Mouse (Mus musculus): Measurements from ENCODE around the gene Dtnb. TPM values are rescaled to one million over a fixed set of nuclear protein-coding genes. Genes with fewer than 3 reads are reported as not detected.
A peak's percentile ranks its signal among the peaks of the same experiment; 100 is the strongest.

Gene Dtnb
- polyA plus RNA-seq, 1 experiment from 2014 or later, result 49.6 TPM

DNA sequence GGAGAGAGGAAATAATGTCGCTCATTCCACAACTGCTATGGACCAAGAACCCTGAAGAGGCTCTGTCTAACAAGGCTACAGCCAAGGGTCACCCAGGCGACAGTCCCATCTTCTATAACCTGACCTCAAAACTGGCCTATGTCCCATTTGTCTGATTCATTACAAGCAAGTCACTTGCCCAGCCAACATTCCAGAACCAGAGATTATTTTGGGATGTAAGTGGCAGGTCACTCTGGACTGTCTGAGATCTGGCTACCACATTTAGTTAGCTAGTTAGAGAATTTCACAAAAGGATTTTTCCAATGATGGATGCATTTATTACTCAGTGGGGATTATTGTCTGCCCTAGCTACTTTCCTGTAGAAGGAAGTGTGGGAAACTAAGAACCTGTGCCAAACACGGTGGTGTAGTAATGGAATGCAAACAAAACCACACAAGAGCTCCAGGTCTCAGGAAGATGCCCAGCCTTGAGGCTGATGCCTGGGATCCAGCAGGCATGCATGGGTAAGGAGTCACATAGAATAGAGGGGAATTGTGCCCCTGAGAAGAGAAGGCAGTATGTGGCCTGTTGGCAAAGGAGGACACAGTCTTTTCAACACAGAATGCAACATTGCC lies 192.1 kb downstream of the Dtnb start:
- Histone ChIP-seq H3K36me3 (peaks cover 5% of the 10 kb centered on the region; the same call in 1 of the 2 replicates), H3K27ac (no peak overlapping the region), H3K4me2 (no peak overlapping the region), H3K27me3 (no peaks in the 10 kb centered on the region), H3K9me3 (no peaks in the 10 kb centered on the region), H3K4me3 (no peak overlapping the region), H3K9ac (no peak overlapping the region), H3K4me1 (peaks cover 2% of the 10 kb centered on the region; the same call in 1 of the 2 replicates)
- 78% methylated on average over 3 of the region's 3 CpGs for WGBS
- no peak for ATAC-seq (ENCODE audit: insufficient number of reproducible peaks, insufficient read depth, low FRiP score, low TSS enrichment, low read depth)

DNA sequence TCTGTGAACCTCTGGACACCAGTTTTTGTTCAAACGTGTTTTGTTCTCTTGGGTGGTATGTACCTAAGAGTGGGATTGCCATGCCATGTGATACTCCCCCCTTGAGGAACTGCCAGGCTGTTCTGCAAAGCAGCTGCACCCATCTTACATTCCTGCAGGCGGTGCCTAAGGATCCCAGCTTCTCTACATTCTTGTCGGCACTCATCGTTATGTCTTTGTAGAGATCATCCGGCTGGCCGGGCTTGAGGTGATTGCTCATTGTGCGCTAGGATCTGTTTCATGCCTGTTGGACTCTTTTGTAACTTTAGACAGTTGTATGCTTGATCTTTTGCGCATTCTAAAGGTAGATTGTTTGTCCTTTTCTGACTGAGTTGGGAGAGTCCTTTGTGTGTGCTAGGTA lies 195.2 kb downstream of the Dtnb start:
- WGBS, result 65% methylated on average over 8 of the region's 8 CpGs
- H3K4me2 ChIP-seq, result no peak overlapping the region
- no peak overlapping the region for H3K27ac ChIP-seq
- H3K27me3 ChIP-seq, result no peaks in the 10 kb centered on the region
- no peaks in the 10 kb centered on the region for H3K4me1 ChIP-seq
- H3K9me3 ChIP-seq, result no peaks in the 10 kb centered on the region
- no peak overlapping the region for H3K4me3 ChIP-seq
- no peak for ATAC-seq (ENCODE audit: insufficient number of reproducible peaks, insufficient read depth, low FRiP score, low TSS enrichment, low read depth)
- H3K36me3 ChIP-seq, result peaks cover 5% of the 10 kb centered on the region
- H3K9ac ChIP-seq, result no peak overlapping the region

DNA sequence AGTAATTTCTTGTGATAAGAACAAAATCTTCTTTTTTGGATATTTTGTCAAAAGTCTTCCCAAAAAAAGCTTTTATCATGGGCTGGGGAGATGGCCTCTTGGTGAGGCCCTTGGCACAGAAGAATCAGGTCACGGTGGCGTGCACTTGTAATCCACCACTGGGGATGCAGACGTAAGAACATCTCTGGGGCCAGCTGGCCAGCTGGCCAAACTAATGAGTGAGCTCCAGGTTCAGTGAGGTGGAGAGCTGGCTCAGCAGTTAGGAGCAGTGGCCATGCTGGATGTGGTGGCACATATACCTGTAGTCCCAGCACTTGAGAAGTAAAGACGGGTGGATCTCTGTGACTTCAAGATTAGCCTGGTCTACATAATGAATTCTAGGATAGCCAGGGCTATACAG lies 196.2 kb downstream of the Dtnb start:
- no peaks in the 10 kb centered on the region for H3K27me3 ChIP-seq
- peaks cover 14% of the 10 kb centered on the region for H3K36me3 ChIP-seq
- no peak overlapping the region for H3K27ac ChIP-seq
- no peaks in the 10 kb centered on the region for H3K4me1 ChIP-seq
- ATAC-seq (ENCODE audit: insufficient number of reproducible peaks, insufficient read depth, low FRiP score, low TSS enrichment, low read depth), result no peak
- 91% methylated on average over 4 of the region's 4 CpGs for WGBS
- H3K9ac ChIP-seq, result no peak overlapping the region
- H3K4me2 ChIP-seq, result no peak overlapping the region
- H3K9me3 ChIP-seq, result no peaks in the 10 kb centered on the region
- no peak overlapping the region for H3K4me3 ChIP-seq

DNA sequence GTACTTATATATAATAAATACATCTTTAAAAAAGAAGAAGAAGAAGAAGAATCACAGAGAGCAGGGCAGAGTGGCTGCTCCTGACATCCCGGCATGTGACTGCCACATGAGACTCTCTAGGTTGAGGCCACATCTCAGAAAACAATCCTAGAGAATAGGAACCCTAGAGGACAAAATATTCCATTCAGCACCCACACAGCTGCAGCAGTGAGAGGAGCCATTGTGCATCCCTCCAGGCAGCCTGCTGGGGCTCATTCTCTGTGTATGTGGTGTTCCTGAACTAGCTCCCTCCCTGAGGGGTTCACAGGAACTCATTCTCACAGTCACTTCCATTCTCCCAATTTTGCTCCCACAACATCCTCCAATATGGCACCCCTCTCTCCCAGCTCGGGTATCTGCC lies 198.4 kb downstream of the Dtnb start:
- no peak for ATAC-seq (ENCODE audit: insufficient number of reproducible peaks, insufficient read depth, low FRiP score, low TSS enrichment, low read depth)
- H3K4me3 ChIP-seq, result no peak overlapping the region
- no peak overlapping the region for H3K4me2 ChIP-seq
- no peak overlapping the region for H3K27ac ChIP-seq
- peaks cover 26% of the 10 kb centered on the region for H3K36me3 ChIP-seq
- no peaks in the 10 kb centered on the region for H3K27me3 ChIP-seq
- no peak overlapping the region for H3K9ac ChIP-seq
- H3K4me1 ChIP-seq, result no peaks in the 10 kb centered on the region
- H3K9me3 ChIP-seq, result no peaks in the 10 kb centered on the region
- 79% methylated on average over 2 of the region's 2 CpGs for whole genome bisulfite sequencing

DNA sequence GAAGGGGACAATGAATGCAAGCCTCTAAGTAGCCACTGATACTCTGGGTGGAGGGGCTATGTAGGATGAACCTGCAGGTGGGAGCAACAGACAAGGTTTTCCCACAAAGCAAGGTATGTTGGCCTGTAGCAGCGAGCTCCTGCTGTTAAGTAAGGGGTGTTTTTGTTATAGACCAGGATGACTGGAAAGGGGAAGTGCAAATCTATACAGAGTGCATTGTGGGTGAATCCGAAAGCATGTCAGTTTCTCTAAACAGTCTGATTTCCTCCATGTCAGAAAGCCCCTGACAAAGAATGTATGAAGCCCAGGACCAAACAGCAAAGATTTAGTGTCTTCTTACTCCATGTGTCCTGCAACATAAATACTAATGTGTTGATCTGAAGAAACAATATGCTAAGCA lies 198.9 kb downstream of the Dtnb start:
- no peak overlapping the region for H3K9ac ChIP-seq
- H3K4me3 ChIP-seq, result no peak overlapping the region
- no peaks in the 10 kb centered on the region for H3K9me3 ChIP-seq
- no peak for ATAC-seq (ENCODE audit: insufficient number of reproducible peaks, insufficient read depth, low FRiP score, low TSS enrichment, low read depth)
- H3K27me3 ChIP-seq, result no peaks in the 10 kb centered on the region
- 94% methylated on average over 2 of the region's 2 CpGs for WGBS
- no peaks in the 10 kb centered on the region for H3K4me1 ChIP-seq
- peaks cover 30% of the 10 kb centered on the region for H3K36me3 ChIP-seq
- no peak overlapping the region for H3K27ac ChIP-seq
- H3K4me2 ChIP-seq, result no peak overlapping the region

DNA sequence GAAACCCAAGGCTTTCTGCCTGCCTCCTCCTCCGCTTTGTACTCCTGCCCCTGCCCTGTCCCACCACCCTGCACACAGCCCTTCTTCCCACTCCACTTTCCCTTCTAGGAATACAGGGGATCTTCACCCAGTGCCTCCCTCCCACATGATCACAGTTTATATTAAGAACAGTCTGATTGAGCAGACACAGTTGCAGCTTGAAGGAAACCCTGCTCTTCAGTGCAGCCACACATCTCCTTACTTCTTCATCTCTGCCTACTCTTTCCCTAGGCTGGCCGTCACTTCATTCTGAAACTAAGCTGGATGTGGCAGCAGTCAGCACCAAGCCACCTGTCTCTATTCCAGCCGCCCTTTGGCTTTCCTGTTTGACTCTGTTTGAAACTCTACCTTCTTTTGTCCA lies 201.5 kb downstream of the Dtnb start:
- Histone ChIP-seq H3K27me3 (no peaks in the 10 kb centered on the region), H3K9me3 (no peaks in the 10 kb centered on the region), H3K4me1 (no peaks in the 10 kb centered on the region), H3K9ac (no peak overlapping the region), H3K4me2 (no peak overlapping the region), H3K27ac (no peak overlapping the region), H3K36me3 (peaks cover 31% of the 10 kb centered on the region), H3K4me3 (no peak overlapping the region)
- no peak for ATAC-seq (ENCODE audit: insufficient number of reproducible peaks, insufficient read depth, low FRiP score, low TSS enrichment, low read depth)
- 83% methylated on average over 3 of the region's 3 CpGs for WGBS

DNA sequence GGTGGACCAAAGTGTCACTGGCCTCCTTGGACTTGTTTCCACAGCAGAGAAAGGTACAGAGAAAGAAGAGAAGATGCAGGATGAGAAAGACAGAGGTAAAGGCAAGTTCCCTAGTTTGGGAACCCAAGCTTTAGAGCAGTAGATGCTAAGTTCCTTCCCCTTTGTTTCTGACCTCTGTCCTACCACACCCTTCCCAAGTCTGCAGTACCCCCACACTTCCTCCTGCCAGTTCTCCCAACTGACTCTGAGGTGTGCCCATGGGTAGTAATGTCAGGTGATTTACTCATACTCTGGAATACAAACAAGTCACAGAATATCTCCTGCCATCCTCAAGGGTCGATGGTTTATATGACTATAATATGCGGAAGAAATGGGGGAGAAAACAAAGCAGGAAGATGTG lies 203.8 kb downstream of the Dtnb start:
- H3K4me1 ChIP-seq, result peaks cover 15% of the 10 kb centered on the region
- no peak overlapping the region for H3K27ac ChIP-seq
- H3K9me3 ChIP-seq, result no peaks in the 10 kb centered on the region
- H3K4me3 ChIP-seq, result no peak overlapping the region
- no peak overlapping the region for H3K9ac ChIP-seq
- no peaks in the 10 kb centered on the region for H3K27me3 ChIP-seq
- H3K4me2 ChIP-seq, result no peak overlapping the region
- 91% methylated on average over 2 of the region's 2 CpGs for WGBS
- ATAC-seq (ENCODE audit: insufficient number of reproducible peaks, insufficient read depth, low FRiP score, low TSS enrichment, low read depth), result no peak
- H3K36me3 ChIP-seq, result peaks cover 30% of the 10 kb centered on the region

DNA sequence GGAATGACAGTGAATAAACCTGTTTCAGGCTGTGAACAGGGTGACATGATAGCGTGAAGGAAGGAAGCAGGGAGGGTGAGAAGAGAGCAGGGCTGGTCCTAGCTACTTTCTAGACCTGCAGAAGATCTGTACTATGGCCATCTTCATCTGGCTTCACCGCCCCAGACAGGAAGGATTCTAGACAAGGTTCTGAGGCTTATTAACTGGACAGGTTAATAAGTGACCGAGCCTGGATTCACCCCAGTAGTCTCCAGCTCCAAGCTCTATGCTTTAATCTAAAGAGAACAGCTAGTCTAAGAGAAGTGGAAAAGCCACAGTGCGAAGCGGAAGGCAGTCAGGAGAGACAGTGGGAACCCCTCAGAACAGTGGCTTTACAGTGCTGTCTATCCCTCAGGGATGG lies 205.5 kb downstream of the Dtnb start:
- ATAC-seq (ENCODE audit: insufficient number of reproducible peaks, insufficient read depth, low FRiP score, low TSS enrichment, low read depth), result no peak
- WGBS, result 92% methylated on average over 5 of the region's 5 CpGs
- no peak overlapping the region for H3K9ac ChIP-seq
- H3K4me2 ChIP-seq, result no peak overlapping the region
- H3K27ac ChIP-seq, result no peak overlapping the region
- no peaks in the 10 kb centered on the region for H3K9me3 ChIP-seq
- H3K36me3 ChIP-seq, result peaks cover 28% of the 10 kb centered on the region
- H3K4me3 ChIP-seq, result no peak overlapping the region
- no peaks in the 10 kb centered on the region for H3K27me3 ChIP-seq
- H3K4me1 ChIP-seq, result peaks cover 27% of the 10 kb centered on the region

DNA sequence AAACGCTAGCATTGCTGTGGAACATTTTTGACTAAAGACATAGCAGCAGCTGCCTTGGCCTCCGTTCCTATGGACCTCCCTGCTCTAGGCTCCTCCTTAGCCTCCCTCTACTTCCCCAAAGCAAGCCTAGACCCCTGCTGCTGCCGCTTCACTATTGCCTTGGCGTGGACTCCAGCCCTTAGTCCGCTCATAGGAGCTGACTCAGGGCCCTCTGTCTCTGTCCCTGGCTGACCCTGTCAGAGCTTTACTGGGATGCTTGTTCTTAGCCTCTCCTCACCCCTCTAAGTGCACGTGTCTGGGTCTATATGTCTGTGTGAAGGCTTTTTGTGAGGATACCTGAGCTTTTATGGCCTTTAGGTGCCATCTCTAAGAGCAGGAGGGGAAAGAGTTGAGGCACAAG lies 206.1 kb downstream of the Dtnb start:
- no peak overlapping the region for H3K9ac ChIP-seq
- 85% methylated on average over 6 of the region's 6 CpGs for WGBS
- no peaks in the 10 kb centered on the region for H3K9me3 ChIP-seq
- no peak for ATAC-seq (ENCODE audit: insufficient number of reproducible peaks, insufficient read depth, low FRiP score, low TSS enrichment, low read depth)
- H3K4me1 ChIP-seq, result peaks cover 33% of the 10 kb centered on the region
- H3K4me2 ChIP-seq, result no peak overlapping the region
- H3K4me3 ChIP-seq, result no peak overlapping the region
- H3K27me3 ChIP-seq, result no peaks in the 10 kb centered on the region
- H3K36me3 ChIP-seq, result peaks cover 22% of the 10 kb centered on the region
- no peak overlapping the region for H3K27ac ChIP-seq

DNA sequence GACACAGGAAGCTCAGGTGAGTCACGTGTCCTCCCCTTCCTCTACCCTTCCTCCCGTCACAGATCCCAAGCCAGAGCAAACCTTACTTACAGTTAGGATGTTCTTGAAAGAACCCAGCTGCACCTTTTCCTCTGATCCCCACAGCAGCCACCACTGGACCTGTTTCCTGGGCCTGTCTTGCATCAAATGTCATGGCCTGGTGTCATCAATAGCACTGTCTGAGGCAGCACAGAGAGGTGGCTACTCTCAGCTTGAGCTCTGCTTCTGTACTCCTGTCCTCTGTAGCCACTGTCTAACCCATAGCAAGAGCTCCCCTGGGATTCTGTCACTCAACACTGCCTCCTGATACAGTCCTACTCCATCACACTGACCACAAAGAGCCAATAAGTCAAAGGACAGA lies 207.5 kb downstream of the Dtnb start:
- peaks cover 36% of the 10 kb centered on the region for H3K4me1 ChIP-seq
- no peak overlapping the region for H3K4me2 ChIP-seq
- no peak for ATAC-seq (ENCODE audit: insufficient number of reproducible peaks, insufficient read depth, low FRiP score, low TSS enrichment, low read depth)
- no peaks in the 10 kb centered on the region for H3K9me3 ChIP-seq
- 0 out of 2 replicates have a peak overlapping the region, but pooled peaks have one; percentile 16 for H3K27ac ChIP-seq
- H3K36me3 ChIP-seq, result peaks cover 11% of the 10 kb centered on the region; the same call in 1 of the 2 replicates
- no peaks in the 10 kb centered on the region for H3K27me3 ChIP-seq
- 86% methylated on average over 2 of the region's 2 CpGs for WGBS
- no peak overlapping the region for H3K4me3 ChIP-seq
- H3K9ac ChIP-seq, result no peak overlapping the region

DNA sequence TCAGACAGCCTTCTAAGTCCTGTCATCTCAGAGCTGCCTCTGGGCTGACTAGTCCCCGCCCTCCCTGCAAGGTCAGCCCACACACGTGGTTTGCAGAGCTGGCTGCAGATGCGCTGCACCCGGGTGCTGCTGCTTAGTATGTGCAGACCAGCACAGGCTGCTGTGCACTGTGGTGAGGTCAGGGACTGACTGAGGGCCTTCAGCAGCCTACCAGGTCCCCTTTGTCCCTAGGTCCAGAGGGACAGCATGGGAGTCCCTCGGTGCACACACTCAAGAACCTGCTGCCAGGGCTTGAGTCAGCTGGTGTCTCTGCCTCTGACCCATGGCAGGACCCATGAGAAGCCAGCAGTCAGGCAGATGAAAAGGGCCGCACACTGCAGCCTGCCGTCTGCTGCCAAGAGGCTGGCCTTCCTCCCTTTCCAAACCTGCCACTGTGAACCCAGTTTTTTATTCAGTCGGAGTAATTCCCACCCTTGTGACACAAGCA lies 208.3 kb downstream of the Dtnb start:
- H3K27me3 ChIP-seq, result no peaks in the 10 kb centered on the region
- no peaks in the 10 kb centered on the region for H3K9me3 ChIP-seq
- H3K36me3 ChIP-seq, result peaks cover 10% of the 10 kb centered on the region; the same call in 1 of the 2 replicates
- 18% methylated on average over 8 of the region's 8 CpGs for WGBS
- H3K9ac ChIP-seq, result peak overlapping the region; percentile 36; the same call in 1 of the 2 replicates
- no peak for ATAC-seq (ENCODE audit: insufficient number of reproducible peaks, insufficient read depth, low FRiP score, low TSS enrichment, low read depth)
- H3K4me1 ChIP-seq, result peaks cover 36% of the 10 kb centered on the region
- no peak overlapping the region for H3K4me3 ChIP-seq
- H3K27ac ChIP-seq, result peak overlapping the region; percentile 84
- H3K4me2 ChIP-seq, result 0 out of 2 replicates have a peak overlapping the region, but pooled peaks have one; percentile 16

DNA sequence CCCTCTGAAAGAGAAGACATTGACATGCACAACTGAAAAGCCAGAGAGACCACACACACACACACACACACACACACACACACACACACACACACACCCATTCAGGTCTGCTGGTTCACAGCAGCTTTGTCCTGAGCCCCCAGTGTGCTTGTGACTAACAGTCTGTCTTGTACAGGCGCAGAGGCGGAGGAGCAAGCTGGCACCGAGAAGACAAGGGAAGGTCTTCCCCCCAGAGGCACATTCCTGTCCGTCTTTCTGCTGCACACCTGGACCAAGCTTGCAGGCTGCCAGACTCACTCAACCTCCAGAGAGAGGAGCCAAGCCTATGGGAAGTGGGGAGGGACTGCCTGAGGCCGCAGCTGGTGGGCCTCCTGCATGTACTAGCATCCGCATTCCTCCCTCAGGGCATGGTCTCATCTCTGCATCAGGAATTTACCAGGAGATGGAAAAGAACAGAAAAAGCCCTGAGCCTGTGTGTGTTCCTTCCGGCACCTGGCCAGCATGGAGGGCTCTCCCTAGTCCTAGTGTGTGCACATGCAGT lies 208.8 kb downstream of the Dtnb start:
- no peaks in the 10 kb centered on the region for H3K9me3 ChIP-seq
- 19% methylated on average over 7 of the region's 7 CpGs for WGBS
- peak overlapping the region; percentile 84 for H3K27ac ChIP-seq
- H3K4me3 ChIP-seq, result no peak overlapping the region
- peaks cover 5% of the 10 kb centered on the region; the same call in 1 of the 2 replicates for H3K36me3 ChIP-seq
- H3K4me1 ChIP-seq, result peaks cover 36% of the 10 kb centered on the region
- H3K4me2 ChIP-seq, result peak overlapping the region; percentile 24
- H3K27me3 ChIP-seq, result no peaks in the 10 kb centered on the region
- ATAC-seq (ENCODE audit: insufficient number of reproducible peaks, insufficient read depth, low FRiP score, low TSS enrichment, low read depth), result peak; percentile 68; the same call in 1 of the 2 replicates
- peak overlapping the region; percentile 36; the same call in 1 of the 2 replicates for H3K9ac ChIP-seq
